Mouse (Mus musculus) limb, embryonic 10.5 days (tissue): ENCODE data around the gene Gm10720. TPM values are rescaled to one million over a fixed set of nuclear protein-coding genes. Genes with fewer than 3 reads are reported as not detected.
A peak's percentile ranks its signal among the peaks of the same experiment; 100 is the strongest.
"Not testable (repeated sequence)": the region's sequence is repeated elsewhere in the genome, so short reads cannot be mapped to it uniquely, and the experiment has no call there.

Experiments
- DNase-seq: peaks from one replicate; pipeline ENCODE4 v3.0.0-alpha.2; 2017; ENCODE audit warnings: low spot score
- H3K27ac ChIP-seq: fragments of 300-500 bp; sonication (generic); 2 replicates; pipeline ENCODE4 v1.5.1; 2016; ENCODE audit warnings: mild to moderate bottlenecking
- H3K27me3 ChIP-seq: fragments of 300-500 bp; sonication (generic); 2 replicates; pipeline ENCODE4 v1.6.1; 2016; ENCODE audit warnings: low read depth, mild to moderate bottlenecking; ENCODE audit not compliant: poor library complexity, severe bottlenecking
- H3K36me3 ChIP-seq: fragments of 300-500 bp; sonication (generic); 2 replicates; pipeline ENCODE4 v1.6.1; 2016; ENCODE audit warnings: mild to moderate bottlenecking, moderate library complexity
- H3K4me1 ChIP-seq: fragments of 300-500 bp; sonication (generic); 2 replicates; pipeline ENCODE4 v1.6.1; 2016
- H3K4me3 ChIP-seq: fragments of 300-500 bp; sonication (generic); 2 replicates; pipeline ENCODE4 v1.5.1; 2016; ENCODE audit warnings: mild to moderate bottlenecking, moderate library complexity
- H3K9me3 ChIP-seq: fragments of 300-500 bp; sonication (generic); replicated peaks from 2 replicates; pipeline ENCODE4 v1.6.1; 2016; ENCODE audit warnings: mild to moderate bottlenecking
- WGBS: fragments of 180-500 bp; shearing (Covaris S2); methylation state at CpG from one replicate; pipeline ENCODE4 v1.1.7; 2016; 5-methylcytosine and 5-hydroxymethylcytosine counted together
- polyA plus RNA-seq: library from polyadenylated mRNA; unstranded; fragments of >200 nt; fragmentation: Nextera tagmentation; extraction: Ambion mirVana; gene quantifications from 2 replicates; pipeline ENCODE4 v1.2.1, GENCODE M21; 2016

The Gm10720 gene
- polyA plus RNA-seq, result not detected in 2 replicates

- not testable (repeated sequence) for H3K27me3 ChIP-seq, H3K9me3 ChIP-seq, H3K27ac ChIP-seq, H3K4me3 ChIP-seq, H3K36me3 ChIP-seq, H3K4me1 ChIP-seq, DNase-seq
- 70% methylated on average over 5 of the region's 9 CpGs for WGBS
Measured at GRCm38 (mm10) chr9:3015354-3015753, at the start of gene Gm10720. Gene Gm10720, plus strand, starts transcription at chr9:3015654.

DNA sequence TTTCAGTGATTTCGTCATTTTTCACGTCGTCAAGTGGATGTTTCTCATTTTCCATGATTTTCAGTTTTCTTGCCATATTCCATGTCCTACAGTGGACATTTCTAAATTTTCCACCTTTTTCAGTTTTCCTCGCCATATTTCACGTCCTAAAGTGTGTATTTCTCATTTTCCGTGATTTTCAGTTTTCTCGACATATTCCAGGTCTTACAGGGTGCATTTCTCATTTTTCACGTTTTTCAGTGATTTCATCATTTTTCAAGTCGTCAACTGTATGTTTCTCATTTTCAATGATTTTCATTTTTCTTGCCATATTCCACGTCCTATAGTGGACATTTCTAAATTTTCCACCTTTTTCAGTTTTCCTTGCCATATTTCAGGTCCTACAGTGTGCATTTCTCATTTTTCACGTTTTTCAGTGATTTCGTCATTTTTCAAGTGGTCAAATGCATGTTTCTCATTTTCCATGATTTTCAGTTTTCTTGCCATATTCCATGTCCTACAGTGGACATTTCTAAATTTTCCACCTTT, 14.9 kb upstream of the Gm10720 start, which contains the start of gene Gm10722:
Gm10722 (plus strand) TSS at position 478 of the 528 bp plus-strand sequence.
- not testable (repeated sequence) for H3K4me1 ChIP-seq, H3K9me3 ChIP-seq, H3K27me3 ChIP-seq, H3K4me3 ChIP-seq, H3K36me3 ChIP-seq, H3K27ac ChIP-seq
- peak; percentile 27 for DNase-seq
- WGBS, result 75% methylated on average over 12 of the region's 12 CpGs

GRCm38 (mm10) chr9:3001006-3001405, 14.4 kb upstream of the Gm10720 start:
- not testable (repeated sequence) for H3K9me3 ChIP-seq, H3K36me3 ChIP-seq, DNase-seq, H3K4me3 ChIP-seq, H3K4me1 ChIP-seq, H3K27me3 ChIP-seq, H3K27ac ChIP-seq
- WGBS, result 66% methylated on average over 8 of the region's 8 CpGs

DNA sequence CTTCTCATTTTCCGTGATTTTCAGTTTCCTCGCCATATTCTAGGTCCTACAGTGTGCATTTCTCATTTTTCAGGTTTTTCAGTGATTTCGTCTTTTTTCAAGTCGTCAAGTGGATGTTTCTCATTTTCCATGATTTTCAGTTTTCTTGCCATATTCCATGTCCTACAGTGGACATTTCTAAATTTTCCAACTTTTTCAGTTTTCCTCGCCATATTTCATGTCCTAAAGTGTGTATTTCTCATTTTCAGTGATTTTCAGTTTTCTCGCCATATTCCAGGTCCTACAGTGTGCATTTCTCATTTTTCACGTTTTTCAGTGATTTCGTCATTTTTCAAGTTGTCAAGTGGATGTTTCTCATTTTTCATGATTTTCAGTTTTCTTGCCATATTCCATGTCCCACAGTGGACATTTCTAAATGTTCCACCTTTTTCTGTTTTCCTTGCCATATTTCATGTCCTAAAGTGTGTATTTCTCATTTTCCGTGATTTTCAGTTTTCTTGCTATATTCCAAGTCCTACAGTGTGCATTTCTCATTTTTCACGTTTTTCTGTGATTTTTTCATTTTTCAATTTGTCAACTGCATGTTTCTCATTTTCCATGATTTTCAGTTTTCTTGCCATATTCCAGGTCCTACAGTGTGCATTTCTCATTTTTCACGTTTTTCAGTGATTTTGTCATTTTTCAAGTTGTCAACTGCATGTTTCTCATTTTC, 13.3 kb upstream of the Gm10720 start:
- WGBS, result 69% methylated on average over 9 of the region's 11 CpGs
- not testable (repeated sequence) for H3K4me1 ChIP-seq

DNA sequence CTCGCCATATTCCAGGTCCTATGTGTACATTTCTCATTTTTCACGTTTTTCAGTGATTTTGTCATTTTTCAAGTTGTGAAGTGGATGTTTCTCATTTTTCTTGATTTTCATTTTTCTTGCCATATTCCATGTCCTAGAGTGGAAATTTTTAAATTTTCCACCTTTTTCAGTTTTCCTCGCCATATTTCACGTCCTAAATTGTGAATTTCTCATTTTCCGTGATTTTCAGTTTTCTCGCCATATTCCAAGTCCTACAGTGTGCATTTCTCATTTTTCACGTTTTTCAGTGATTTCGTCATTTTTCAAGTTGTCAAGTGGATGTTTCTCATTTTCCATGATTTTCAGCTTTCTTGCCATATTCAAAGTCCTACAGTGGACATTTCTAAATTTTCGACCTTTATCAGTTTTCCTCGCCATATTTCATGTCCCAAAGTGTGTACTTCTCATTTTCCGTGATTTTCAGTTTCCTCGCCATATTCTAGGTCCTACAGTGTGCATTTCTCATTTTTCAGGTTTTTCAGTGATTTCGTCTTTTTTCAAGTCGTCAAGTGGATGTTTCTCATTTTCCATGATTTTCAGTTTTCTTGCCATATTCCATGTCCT, 12.6 kb upstream of the Gm10720 start, which contains the start of gene Gm11168:
Gm11168 (plus strand) TSS at position 553 of the 603 bp plus-strand sequence.
- 77% methylated on average over 6 of the region's 14 CpGs for WGBS
- H3K4me3 ChIP-seq, H3K9me3 ChIP-seq, H3K36me3 ChIP-seq, DNase-seq, H3K4me1 ChIP-seq, H3K27ac ChIP-seq, H3K27me3 ChIP-seq: not testable (repeated sequence)

More for the DNA sequence above, 13.3 kb upstream of the Gm10720 start:
- not testable (repeated sequence) for H3K9me3 ChIP-seq, H3K27ac ChIP-seq, H3K27me3 ChIP-seq, H3K4me3 ChIP-seq, H3K36me3 ChIP-seq
- peak; percentile 14 for DNase-seq

GRCm38 (mm10) chr9:3006179-3006578, 9.3 kb upstream of the Gm10720 start:
- DNase-seq, H3K4me3 ChIP-seq, H3K36me3 ChIP-seq, H3K4me1 ChIP-seq, H3K9me3 ChIP-seq, H3K27me3 ChIP-seq, H3K27ac ChIP-seq: not testable (repeated sequence)
- WGBS, result 86% methylated on average over 1 of the region's 5 CpGs

DNA sequence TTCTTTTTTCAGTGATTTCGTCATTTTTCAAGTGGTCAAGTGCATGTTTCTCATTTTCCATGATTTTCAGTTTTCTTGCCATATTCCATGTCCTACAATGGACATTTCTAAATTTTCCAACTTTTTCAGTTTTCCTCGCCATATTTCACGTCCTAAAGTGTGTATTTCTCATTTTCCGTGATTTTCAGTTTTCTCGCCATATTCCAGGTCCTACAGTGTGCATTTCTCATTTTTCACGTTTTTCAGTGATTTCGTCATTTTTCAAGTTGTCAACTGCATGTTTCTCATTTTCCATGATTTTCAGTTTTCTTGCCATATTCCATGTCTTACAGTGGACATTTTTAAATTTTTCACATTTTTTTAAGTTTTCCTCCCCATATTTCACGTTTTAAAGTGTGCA, 8.8 kb upstream of the Gm10720 start:
- DNase-seq, H3K36me3 ChIP-seq, H3K27ac ChIP-seq, H3K27me3 ChIP-seq, H3K4me3 ChIP-seq, H3K9me3 ChIP-seq, H3K4me1 ChIP-seq: not testable (repeated sequence)
- 72% methylated on average over 8 of the region's 8 CpGs for WGBS

DNA sequence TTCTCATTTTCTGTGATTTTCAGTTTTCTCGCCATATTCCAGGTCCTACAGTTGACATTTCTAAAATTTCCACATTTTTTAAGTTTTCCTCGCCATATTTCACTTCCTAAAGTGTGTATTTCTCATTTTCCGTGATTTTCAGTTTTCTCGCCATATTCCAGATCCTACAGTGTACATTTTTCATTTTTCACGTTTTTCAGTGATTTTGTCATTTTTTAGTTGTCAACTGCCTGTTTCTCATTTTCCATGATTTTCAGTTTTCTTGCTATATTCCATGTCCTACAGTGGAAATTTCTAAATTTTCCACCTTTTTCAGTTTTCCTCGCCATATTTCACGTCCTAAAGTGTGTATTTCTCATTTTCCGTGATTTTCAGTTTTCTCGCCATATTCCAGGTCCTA, 8.2 kb upstream of the Gm10720 start:
- H3K4me3 ChIP-seq, H3K27ac ChIP-seq, H3K4me1 ChIP-seq, H3K36me3 ChIP-seq, DNase-seq, H3K9me3 ChIP-seq, H3K27me3 ChIP-seq: not testable (repeated sequence)
- WGBS, result 79% methylated on average over 8 of the region's 9 CpGs

GRCm38 (mm10) chr9:3009331-3009730, 6.1 kb upstream of the Gm10720 start:
- not testable (repeated sequence) for H3K36me3 ChIP-seq, H3K27ac ChIP-seq, H3K9me3 ChIP-seq, H3K27me3 ChIP-seq, H3K4me1 ChIP-seq, DNase-seq, H3K4me3 ChIP-seq
- WGBS, result no CpG with 5 or more reads among the region's 5 CpGs

DNA sequence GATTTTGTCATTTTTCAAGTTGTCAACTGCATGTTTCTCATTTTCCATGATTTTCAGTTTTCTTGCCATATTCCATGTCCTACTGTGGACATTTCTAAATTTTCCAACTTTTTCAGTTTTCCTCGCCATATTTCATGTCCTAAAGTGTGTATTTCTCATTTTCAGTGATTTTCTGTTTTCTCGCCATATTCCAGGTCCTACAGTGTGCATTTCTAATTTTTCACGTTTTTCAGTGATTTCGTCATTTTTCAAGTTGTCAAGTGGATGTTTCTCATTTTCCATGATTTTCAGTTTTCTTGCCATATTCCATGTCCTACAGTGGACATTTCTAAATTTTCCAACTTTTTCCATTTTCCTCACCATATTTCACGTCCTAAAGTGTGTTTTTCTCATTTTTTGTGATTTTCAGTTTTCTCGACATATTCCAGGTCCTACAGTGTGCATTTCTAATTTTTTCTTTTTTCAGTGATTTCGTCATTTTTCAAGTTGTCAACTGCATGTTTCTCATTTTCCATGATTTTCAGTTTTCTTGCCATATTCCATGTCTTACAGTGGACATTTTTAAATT, 3.3 kb upstream of the Gm10720 start:
- not testable (repeated sequence) for H3K36me3 ChIP-seq, H3K27ac ChIP-seq, H3K4me3 ChIP-seq, H3K27me3 ChIP-seq, DNase-seq, H3K9me3 ChIP-seq, H3K4me1 ChIP-seq
- WGBS, result 80% methylated on average over 3 of the region's 7 CpGs

GRCm38 (mm10) chr9:3012733-3013279, 2.6 kb upstream of the Gm10720 start, which contains the start of gene Gm10721:
Gene Gm10721, plus strand, starts transcription at chr9:3013140.
- H3K9me3 ChIP-seq, H3K27me3 ChIP-seq, DNase-seq, H3K4me3 ChIP-seq, H3K4me1 ChIP-seq, H3K27ac ChIP-seq, H3K36me3 ChIP-seq: not testable (repeated sequence)
- WGBS, result no CpG with 5 or more reads among the region's 11 CpGs

DNA sequence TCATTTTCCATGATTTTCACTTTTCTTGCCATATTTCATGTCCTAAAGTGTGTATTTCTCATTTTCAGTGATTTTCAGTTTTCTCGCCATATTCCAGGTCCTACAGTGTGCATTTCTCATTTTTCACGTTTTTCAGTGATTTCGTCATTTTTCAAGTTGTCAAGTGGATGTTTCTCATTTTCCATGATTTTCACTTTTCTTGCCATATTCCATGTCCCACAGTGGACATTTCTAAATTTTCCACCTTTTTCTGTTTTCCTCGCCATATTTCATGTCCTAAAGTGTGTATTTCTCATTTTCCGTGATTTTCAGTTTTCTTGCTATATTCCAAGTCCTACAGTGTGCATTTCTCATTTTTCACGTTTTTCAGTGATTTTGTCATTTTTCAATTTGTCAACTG, 442 bp downstream of the Gm10720 start:
- not testable (repeated sequence) for H3K4me3 ChIP-seq, DNase-seq, H3K27ac ChIP-seq, H3K36me3 ChIP-seq, H3K27me3 ChIP-seq, H3K4me1 ChIP-seq, H3K9me3 ChIP-seq
- 76% methylated on average over 6 of the region's 6 CpGs for WGBS

GRCm38 (mm10) chr9:3017108-3017507, 1.7 kb downstream of the Gm10720 start, which contains the start of gene Gm10719:
Gene Gm10719, plus strand, starts transcription at chr9:3017408.
- not testable (repeated sequence) for H3K4me3 ChIP-seq, DNase-seq
- 42% methylated on average over 2 of the region's 9 CpGs for WGBS

More at GRCm38 (mm10) chr9:3017108-3017507, 1.7 kb downstream of the Gm10720 start, which contains the start of gene Gm10719:
- not testable (repeated sequence) for H3K27me3 ChIP-seq, H3K36me3 ChIP-seq, H3K9me3 ChIP-seq, H3K27ac ChIP-seq, H3K4me1 ChIP-seq
